Mouse (Mus musculus) gastrocnemius, postnatal 25 days (tissue): Measurements from ENCODE around the gene Cyp4f40. TPM values are rescaled to one million over a fixed set of nuclear protein-coding genes. Genes with fewer than 3 reads are reported as not detected.
"Not testable (repeated sequence)": the region's sequence is repeated elsewhere in the genome, so short reads cannot be mapped to it uniquely, and the experiment has no call there.

Experiments
- DNase-seq: peaks from one replicate; pipeline ENCODE4 v3.0.0; 2022
- total RNA-seq, 2 experiments: library from RNA; stranded (reverse); gene quantifications; 1 replicate in 1 of 2; 2 replicates in 1 of 2; pipeline ENCODE4 v1.2.3; 2021

Gene Cyp4f40
- total RNA-seq, 2 experiments from 2014 or later, result not detected

- not testable (repeated sequence) for DNase-seq
Measured at GRCm38 (mm10) chr17:32710541-32710940, 51.8 kb downstream of the Cyp4f40 start.

- not testable (repeated sequence) for DNase-seq
Measured at GRCm38 (mm10) chr17:32722151-32722550, 63.5 kb downstream of the Cyp4f40 start.

GRCm38 (mm10) chr17:32722771-32723170, 64.1 kb downstream of the Cyp4f40 start:
- no peak for DNase-seq

GRCm38 (mm10) chr17:32726360-32726759, 67.7 kb downstream of the Cyp4f40 start:
- not testable (repeated sequence) for DNase-seq

Other genes starting within 250 kb of the Cyp4f40 start
- gene Pglyrp2, start 234.7 kb upstream of the Cyp4f40 start, total RNA-seq, result not detected
- 10 to 100 TPM in 1 of 2 experiments, under 1 TPM in 1; 0.26 to 22.0 TPM for gene Cyp4f39, start 206.2 kb upstream of the Cyp4f40 start, total RNA-seq
- gene Cyp4f17, start 152.8 kb upstream of the Cyp4f40 start, total RNA-seq, result 1 to 10 TPM; 1.5 to 2.0 TPM
- gene Cyp4f16, start 122.3 kb upstream of the Cyp4f40 start, total RNA-seq, result 1 to 10 TPM in 1 of 2 experiments, under 1 TPM in 1; 0.72 to 2.2 TPM
- not detected for gene Cyp4f37, start 37.6 kb upstream of the Cyp4f40 start, total RNA-seq
- gene Cyp4f15, start 26.7 kb downstream of the Cyp4f40 start, total RNA-seq, result not detected
- gene Zfp871, start 129.4 kb downstream of the Cyp4f40 start, total RNA-seq, result 10 to 100 TPM; 16.5 to 17.9 TPM
- gene Zfp811, start 151.0 kb downstream of the Cyp4f40 start, total RNA-seq, result under 1 TPM; 0.23 to 0.32 TPM
- 1 to 10 TPM; 5.3 to 5.4 TPM for gene Zfp799, start 171.4 kb downstream of the Cyp4f40 start, total RNA-seq
- gene Zfp870, start 232.7 kb downstream of the Cyp4f40 start, total RNA-seq, result 1 to 10 TPM; 6.1 to 7.2 TPM